Mouse (Mus musculus) testis, adult 2 months (tissue): Measurements from ENCODE around the gene Kcnd3.

Source experiments
- CTCF ChIP-seq: fragments of 200-500 bp; IDR thresholded peaks from 2 replicates; pipeline ENCODE4 v1.5.1; 2012; ENCODE audit warnings: low read depth, mild to moderate bottlenecking, inconsistent platforms, low read length, moderate library complexity; ENCODE audit not compliant: control insufficient read depth, insufficient read depth, insufficient replicate concordance
- POLR2A ChIP-seq: fragments of 200-500 bp; IDR thresholded peaks from 2 replicates; pipeline ENCODE4 v1.6.1; 2012; ENCODE audit warnings: low read depth, mild to moderate bottlenecking, inconsistent platforms, low read length, moderate library complexity; ENCODE audit not compliant: control insufficient read depth

DNA sequence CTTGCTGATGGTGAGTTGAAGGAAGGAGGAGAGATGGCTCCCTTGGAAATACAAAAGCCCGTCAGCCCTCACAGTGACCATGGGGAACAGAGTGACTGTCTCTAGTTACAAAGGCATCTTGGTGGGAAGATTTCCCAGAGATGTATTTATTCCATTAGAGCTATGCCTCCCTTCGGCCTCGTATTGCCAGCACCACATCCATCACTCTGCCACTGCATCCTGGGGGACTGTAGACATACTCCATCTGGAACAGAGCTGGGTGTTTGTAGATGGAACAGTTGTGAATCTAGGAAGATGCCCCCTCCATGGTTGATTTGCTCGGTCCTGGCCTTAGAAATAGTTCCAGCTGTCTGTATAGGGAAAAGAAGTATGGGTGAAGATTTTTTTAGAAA is 160.3 kb downstream of the Kcnd3 start:
- TF ChIP-seq POLR2A, result no peak
- no peak for TF ChIP-seq CTCF
